Mouse (Mus musculus): Measurements from ENCODE around the gene Klc3.

Klc3 gene

GRCm38 (mm10) chr7:19409753-19410152 is 5.8 kb upstream of the Klc3 start:
- no peak for DNase-seq (ENCODE audit: low spot score in 2 of 2)

DNA sequence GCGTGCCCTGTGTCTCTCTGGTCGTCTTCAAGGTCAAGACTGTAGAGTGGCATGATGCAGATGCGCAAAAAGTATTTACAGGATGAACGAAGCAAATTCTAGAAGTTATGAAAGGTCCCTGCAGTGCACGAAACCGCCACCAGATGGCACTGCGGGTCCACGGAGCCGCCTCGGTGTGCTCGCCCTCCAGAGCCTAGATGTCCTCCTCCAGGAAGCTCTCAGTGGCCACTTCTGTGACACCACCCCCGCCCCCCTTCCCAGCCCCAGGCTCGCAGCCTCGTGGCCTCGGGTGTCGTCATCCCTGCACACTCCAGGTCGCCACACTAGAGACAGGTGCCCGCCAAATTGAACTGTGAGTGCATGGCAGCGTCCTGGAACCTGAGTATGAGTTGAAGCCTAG is 1.5 kb upstream of the Klc3 start:
- peak; percentile 78 to 89 for DNase-seq (ENCODE audit: low spot score in 2 of 2)

GRCm38 (mm10) chr7:19404476-19404875 is 572 bp upstream of the Klc3 start, which contains the start of gene Ckm:
TSS of gene Ckm (plus strand) at chr7:19404776.
- no peak for DNase-seq (ENCODE audit: low spot score in 2 of 2)

GRCm38 (mm10) chr7:19402535-19403112 is 1.3 kb downstream of the Klc3 start:
- DNase-seq (ENCODE audit: low spot score in 2 of 2): no peak

DNA sequence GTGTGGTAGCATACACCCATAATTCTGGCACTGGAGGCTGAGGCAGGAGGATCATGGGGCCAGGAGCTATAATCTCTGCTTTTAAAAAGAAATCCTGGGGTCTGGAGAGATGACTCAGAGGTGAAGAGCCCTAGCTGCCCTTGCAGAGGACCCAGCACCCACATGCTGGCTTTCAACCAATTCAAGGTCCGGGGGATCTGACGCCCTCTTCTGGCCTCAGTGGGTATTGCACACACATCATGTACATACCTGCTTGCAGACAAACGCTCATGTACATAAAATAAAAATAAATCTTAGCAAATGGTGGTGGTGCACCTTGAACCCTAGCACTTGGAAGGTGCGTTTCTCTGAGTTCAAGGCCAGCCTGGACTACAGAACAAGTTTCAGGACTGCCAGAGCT is 3.0 kb downstream of the Klc3 start:
- no peak for DNase-seq (ENCODE audit: low spot score in 2 of 2)

DNA sequence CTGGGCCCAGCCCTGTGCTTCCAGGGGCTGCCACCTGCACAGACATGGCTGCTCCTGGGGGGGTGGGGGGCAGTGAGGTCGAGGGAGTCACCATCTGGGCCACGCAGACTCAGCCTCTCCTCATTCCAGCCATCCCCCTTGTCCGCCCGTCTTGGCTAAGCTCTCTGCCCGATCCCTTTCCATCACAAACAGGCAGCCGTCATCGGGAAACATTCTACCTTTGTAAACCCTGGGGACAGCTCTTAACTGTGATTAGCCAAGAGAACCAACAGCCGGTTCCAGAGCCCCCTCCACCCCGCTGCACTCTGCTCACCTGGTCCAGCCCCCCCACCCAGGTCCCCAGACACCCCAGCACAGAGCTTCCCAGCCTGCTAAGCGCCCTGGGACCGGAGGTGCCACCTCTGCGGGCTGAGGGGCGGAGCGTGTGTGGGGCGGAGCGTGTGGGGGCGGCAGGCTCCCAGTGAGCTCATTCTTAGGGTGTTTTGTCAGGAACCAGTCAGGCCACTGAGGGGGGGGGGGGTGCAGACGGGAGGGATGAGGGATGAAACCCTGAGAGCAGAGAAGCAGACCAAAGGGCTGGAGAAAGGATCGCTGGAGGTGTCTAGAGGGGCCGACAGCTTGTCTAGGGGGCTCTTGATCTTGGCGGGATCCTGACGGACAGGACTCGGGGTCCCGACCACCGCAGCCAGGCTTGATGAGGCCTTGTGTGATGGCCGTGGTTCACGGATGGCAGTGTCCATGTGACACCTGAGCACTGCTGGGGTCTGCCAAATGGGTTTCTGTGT is 4.2 kb downstream of the Klc3 start:
- no peak for DNase-seq (ENCODE audit: low spot score in 2 of 2)

DNA sequence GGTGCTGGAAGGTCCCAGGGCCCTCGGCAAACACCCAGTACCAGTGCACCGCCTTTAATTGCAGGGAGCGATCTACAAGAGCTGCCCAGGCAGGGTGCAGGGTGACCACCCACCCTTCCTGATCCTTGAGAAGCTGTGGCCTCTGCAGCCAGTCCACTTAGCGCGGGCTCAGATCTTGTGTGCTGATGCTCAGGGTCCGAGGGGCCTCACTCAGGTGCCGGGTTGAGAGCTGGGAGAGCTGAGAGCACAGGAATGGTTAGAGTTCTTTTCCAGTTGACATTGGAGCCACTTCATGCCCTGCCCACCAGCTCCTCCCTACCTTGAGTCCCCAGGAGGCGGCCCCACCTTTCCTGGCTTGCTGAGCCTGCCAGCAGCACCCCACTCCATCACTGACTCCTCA is 9.4 kb downstream of the Klc3 start:
- no peak for DNase-seq (ENCODE audit: low spot score in 2 of 2)

GRCm38 (mm10) chr7:19388699-19389413 is 15.0 kb downstream of the Klc3 start:
- DNase-seq (ENCODE audit: low spot score in 2 of 2): no peak

- no peak for DNase-seq (ENCODE audit: low spot score in 2 of 2)
Observed at GRCm38 (mm10) chr7:19383708-19384107, 20.2 kb downstream of the Klc3 start.

- peak in 1 of 2 experiments; percentile 36 for DNase-seq (ENCODE audit: low spot score in 2 of 2)
Observed at GRCm38 (mm10) chr7:19382166-19382541, 21.8 kb downstream of the Klc3 start.

DNA sequence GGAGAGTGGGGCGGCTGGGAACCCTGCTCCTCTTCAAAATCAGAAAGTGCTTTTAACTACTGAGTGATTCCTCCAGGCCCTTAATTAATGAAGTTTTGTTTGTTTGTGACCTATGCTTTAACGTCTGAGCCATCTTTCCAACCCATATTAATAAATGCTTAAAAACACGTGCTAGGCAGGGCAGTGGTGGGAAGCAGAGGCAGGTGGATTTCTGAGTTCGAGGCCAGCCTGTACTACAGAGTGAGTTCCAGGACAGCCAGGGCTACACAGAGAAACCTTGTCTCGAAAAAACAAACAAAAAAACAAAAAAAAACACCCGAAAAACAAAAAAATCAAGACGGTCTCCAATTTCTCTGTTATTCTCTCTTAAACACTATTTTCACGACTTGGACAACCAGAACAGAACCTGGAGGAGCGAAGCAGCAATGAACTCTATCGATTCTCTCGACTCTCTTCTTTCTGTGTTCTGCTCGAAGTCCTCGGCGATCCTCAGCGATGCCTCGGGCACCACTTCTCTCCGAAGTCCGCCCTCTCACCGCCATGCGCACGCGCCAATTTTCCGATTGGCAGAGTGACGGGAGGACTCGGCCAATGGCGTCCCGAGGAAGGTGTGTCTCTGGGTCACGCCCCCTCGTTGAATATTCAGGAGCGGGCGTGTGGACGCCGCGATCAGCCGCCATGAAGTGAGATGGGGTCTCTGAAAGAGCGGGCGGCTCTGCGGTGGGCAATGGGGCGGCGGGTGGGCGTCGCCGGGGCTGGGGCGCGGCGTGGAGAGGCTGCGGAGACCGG is 22.3 kb downstream of the Klc3 start, which contains the start of gene Ercc2:
TSS of gene Ercc2 (plus strand) at position 634 of the 789 bp plus-strand sequence.
- peak; percentile 97 to 98 for DNase-seq (ENCODE audit: low spot score in 2 of 2)

GRCm38 (mm10) chr7:19378049-19378448 is 25.9 kb downstream of the Klc3 start:
- no peak for DNase-seq (ENCODE audit: low spot score in 2 of 2)

- DNase-seq (ENCODE audit: low spot score in 2 of 2): no peak
Observed at GRCm38 (mm10) chr7:19376019-19376418, 27.9 kb downstream of the Klc3 start.

GRCm38 (mm10) chr7:19375368-19375767 is 28.5 kb downstream of the Klc3 start:
- DNase-seq (ENCODE audit: low spot score in 2 of 2): no peak

- DNase-seq (ENCODE audit: low spot score in 2 of 2): no peak
Observed at GRCm38 (mm10) chr7:19373367-19373766, 30.5 kb downstream of the Klc3 start.

- DNase-seq (ENCODE audit: low spot score in 2 of 2): peak; percentile 73 to 80
Observed at GRCm38 (mm10) chr7:19369823-19370425, 34.0 kb downstream of the Klc3 start.

- no peak for DNase-seq (ENCODE audit: low spot score in 2 of 2)
Observed at GRCm38 (mm10) chr7:19368380-19368779, 35.5 kb downstream of the Klc3 start.

- no peak for DNase-seq (ENCODE audit: low spot score in 2 of 2)
Observed at GRCm38 (mm10) chr7:19365376-19365775, 38.5 kb downstream of the Klc3 start.

GRCm38 (mm10) chr7:19363881-19364280 is 40.0 kb downstream of the Klc3 start:
- DNase-seq (ENCODE audit: low spot score in 2 of 2): peak in 1 of 2 experiments; percentile 68

- no peak for DNase-seq (ENCODE audit: low spot score in 2 of 2)
Observed at GRCm38 (mm10) chr7:19362276-19362675, 41.6 kb downstream of the Klc3 start.

- DNase-seq (ENCODE audit: low spot score in 2 of 2): peak in 1 of 2 experiments; percentile 63
Observed at GRCm38 (mm10) chr7:19361720-19362119, 42.2 kb downstream of the Klc3 start.
